Mouse (Mus musculus) gastrocnemius, postnatal 14 days (tissue): ENCODE measurements around the gene Prss27. TPM values are rescaled to one million over a fixed set of nuclear protein-coding genes. Genes with fewer than 3 reads are reported as not detected.

Experiments
- DNase-seq: peaks from one replicate; pipeline ENCODE4 v3.0.0; 2021; ENCODE audit warnings: mixed read lengths
- intact Hi-C: fragments of 180-260 bp; cut with DNase I; formaldehyde crosslinking; loops from one replicate; pipeline ENCODE4 v1.15.1; 2025; ENCODE audit warnings: low total_unique reads
- long read RNA-seq, 2 experiments: library from polyadenylated mRNA; stranded (forward); transcript quantifications; one replicate each; pipeline ENCODE4 v2.0.0; 2021
- total RNA-seq, 2 experiments: library from RNA; stranded (reverse); gene quantifications; 2 replicates each; pipeline ENCODE4 v1.2.3; 2021

The Prss27 gene
- total RNA-seq: not detected
- long read RNA-seq, experiment 1: 0 reads
- long read RNA-seq, experiment 2: 0 reads

- intact Hi-C loops: no loop called here
- DNase-seq: no peak
Measured at GRCm38 (mm10) chr17:24037844-24038243, at the start of gene Prss27. TSS of gene Prss27 (plus strand) at chr17:24038144.

- DNase-seq: no peak
- intact Hi-C loops: no loop called here
Measured at GRCm38 (mm10) chr17:23989802-23990201, 48.1 kb upstream of the Prss27 start.

- intact Hi-C loops: no loop called here
- DNase-seq: no peak
Measured at GRCm38 (mm10) chr17:23992789-23993553, 45.0 kb upstream of the Prss27 start.

- peak; percentile 92 for DNase-seq
- intact Hi-C loops: no loop called here
Measured at GRCm38 (mm10) chr17:23993559-23994428, 44.1 kb upstream of the Prss27 start.

- DNase-seq: no peak
- intact Hi-C loops: no loop called here
Measured at GRCm38 (mm10) chr17:23994667-23995066, 43.3 kb upstream of the Prss27 start.

- intact Hi-C loops: no loop called here
- DNase-seq: no peak
Measured at GRCm38 (mm10) chr17:23995421-23995820, 42.5 kb upstream of the Prss27 start.

- no peak for DNase-seq
- intact Hi-C loops: no loop called here
Measured at GRCm38 (mm10) chr17:23997901-23998300, 40.0 kb upstream of the Prss27 start, which contains the start of gene Prss22. TSS of gene Prss22 (minus strand) at chr17:23998100.

- DNase-seq: no peak
- intact Hi-C loops: no loop called here
Measured at GRCm38 (mm10) chr17:23998383-23998782, 39.6 kb upstream of the Prss27 start.

- intact Hi-C loops: no loop called here
Measured at GRCm38 (mm10) chr17:24000404-24000803, 37.5 kb upstream of the Prss27 start.

GRCm38 (mm10) chr17:24004071-24004665, 33.8 kb upstream of the Prss27 start:
- DNase-seq: no peak
- intact Hi-C loops: no loop called here

More at GRCm38 (mm10) chr17:24000404-24000803, 37.5 kb upstream of the Prss27 start:
- peak; percentile 66 for DNase-seq

- no peak for DNase-seq
- intact Hi-C loops: no loop called here
Measured at GRCm38 (mm10) chr17:24005049-24005448, 32.9 kb upstream of the Prss27 start.

GRCm38 (mm10) chr17:24006930-24007329, 31.0 kb upstream of the Prss27 start:
- DNase-seq: no peak
- intact Hi-C loops: no loop called here

- no peak for DNase-seq
Measured at GRCm38 (mm10) chr17:24007391-24007790, 30.6 kb upstream of the Prss27 start.

GRCm38 (mm10) chr17:24008105-24008504, 29.8 kb upstream of the Prss27 start:
- intact Hi-C loops: no loop called here
- DNase-seq: no peak

More at GRCm38 (mm10) chr17:24007391-24007790, 30.6 kb upstream of the Prss27 start:
- intact Hi-C loops: no loop called here

GRCm38 (mm10) chr17:24009617-24010016, 28.3 kb upstream of the Prss27 start:
- no peak for DNase-seq
- intact Hi-C loops: no loop called here

GRCm38 (mm10) chr17:24012921-24013320, 25.0 kb upstream of the Prss27 start:
- DNase-seq: no peak
- intact Hi-C loops: no loop called here

- DNase-seq: no peak
- intact Hi-C loops: no loop called here
Measured at GRCm38 (mm10) chr17:24014433-24014965, 23.4 kb upstream of the Prss27 start.

GRCm38 (mm10) chr17:24015727-24016126, 22.2 kb upstream of the Prss27 start:
- intact Hi-C loops: no loop called here
- DNase-seq: no peak

GRCm38 (mm10) chr17:24020696-24021095, 17.2 kb upstream of the Prss27 start:
- intact Hi-C loops: no loop called here
- DNase-seq: no peak
